Mouse (Mus musculus) heart, embryonic 13.5 days (tissue): ENCODE measurements around the gene Phf7. TPM values are rescaled to one million over a fixed set of nuclear protein-coding genes. Genes with fewer than 3 reads are reported as not detected.

ENCODE experiments used
- ATAC-seq: fragments of 200-750 bp; cut with Nextera tagmentation; 2 replicates; pipeline ENCODE4 v1.8.0; 2017; ENCODE audit warnings: moderate TSS enrichment; ENCODE audit not compliant: insufficient number of reproducible peaks, low FRiP score, low TSS enrichment; ENCODE audit errors: extremely low read depth
- H3K27ac ChIP-seq: fragments of 300-500 bp; sonication (generic); replicated peaks from 2 replicates; pipeline ENCODE4 v1.5.1; 2015; ENCODE audit warnings: moderate library complexity, mild to moderate bottlenecking, inconsistent platforms
- H3K27me3 ChIP-seq: fragments of 300-500 bp; sonication (generic); replicated peaks from 2 replicates; pipeline ENCODE4 v1.6.1; 2015; ENCODE audit warnings: mild to moderate bottlenecking, inconsistent platforms
- H3K36me3 ChIP-seq: fragments of 300-500 bp; sonication (generic); 2 replicates; pipeline ENCODE4 v1.6.1; 2015; ENCODE audit warnings: mild to moderate bottlenecking, inconsistent platforms
- H3K4me1 ChIP-seq: fragments of 300-500 bp; sonication (generic); 2 replicates; pipeline ENCODE4 v1.6.1; 2015; ENCODE audit warnings: inconsistent platforms
- H3K4me2 ChIP-seq: fragments of 300-500 bp; sonication (generic); 2 replicates; pipeline ENCODE4 v1.6.1; 2015; ENCODE audit warnings: inconsistent platforms, mild to moderate bottlenecking, moderate library complexity
- H3K4me3 ChIP-seq: fragments of 300-500 bp; sonication (generic); 2 replicates; pipeline ENCODE4 v1.5.1; 2015; ENCODE audit warnings: moderate library complexity, mild to moderate bottlenecking, inconsistent platforms
- H3K9ac ChIP-seq: fragments of 300-500 bp; sonication (generic); 2 replicates; pipeline ENCODE4 v1.6.1; 2015; ENCODE audit warnings: inconsistent platforms, mild to moderate bottlenecking, moderate library complexity
- H3K9me3 ChIP-seq: fragments of 300-500 bp; sonication (generic); 2 replicates; pipeline ENCODE4 v1.6.1; 2016; ENCODE audit warnings: inconsistent platforms
- WGBS: fragments of 180-500 bp; shearing (Covaris S2); methylation state at CpG from one replicate; pipeline ENCODE4 v1.1.7; 2015; ENCODE audit warnings: mixed read lengths; 5-methylcytosine and 5-hydroxymethylcytosine counted together
- polyA plus RNA-seq: library from polyadenylated mRNA; unstranded; fragments of >200 nt; fragmentation: Nextera tagmentation; extraction: Ambion mirVana; gene quantifications from 2 replicates; pipeline ENCODE4 v1.2.1, GENCODE M21; 2015

The Phf7 gene
- polyA plus RNA-seq = 7.8 and 8.2 TPM in 2 replicates

DNA sequence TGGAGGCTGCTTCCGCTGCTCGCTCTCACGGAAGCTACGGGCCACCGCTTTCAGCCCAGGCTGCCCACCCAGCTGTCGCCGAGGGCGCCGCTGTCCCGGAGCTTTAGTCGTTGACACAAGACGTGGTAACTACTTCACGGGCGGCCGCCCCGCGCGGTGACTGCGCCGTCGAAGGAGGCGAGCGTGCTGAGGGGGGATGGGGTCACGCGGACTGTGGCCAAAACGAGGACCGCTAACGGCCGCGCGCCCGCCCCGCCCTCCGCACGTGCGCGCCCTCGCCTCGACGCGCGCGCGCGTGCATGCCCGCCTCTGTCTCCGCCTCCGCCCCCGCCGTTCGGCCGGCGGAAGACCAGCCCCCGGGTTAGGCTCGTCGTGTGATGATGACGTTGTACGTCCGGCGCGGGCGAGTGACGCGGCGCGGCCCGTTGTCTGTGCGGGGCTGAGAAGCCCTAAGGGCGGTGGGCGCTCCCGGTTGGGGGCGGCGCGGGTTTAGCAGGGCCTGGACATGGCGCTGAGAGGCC, at the start of gene Phf7, which contains the start of gene Bap1:
TSS of gene Phf7 (minus strand) at position 234 of the 521 bp plus-strand sequence.
TSS of gene Bap1 (plus strand) at position 367 of the 521 bp plus-strand sequence.
- Histone ChIP-seq H3K9ac (peak within 1 kb of the TSS; percentile 94), H3K9me3 (no peaks in the 10 kb centered on the region), H3K4me1 (peaks cover 32% of the 10 kb centered on the region), H3K4me2 (peak within 1 kb of the TSS; percentile 87), H3K4me3 (peak within 1 kb of the TSS; percentile 71), H3K27me3 (no peaks in the 10 kb centered on the region), H3K36me3 (peaks cover 38% of the 10 kb centered on the region), H3K27ac (peak within 1 kb of the TSS; percentile 95)
- WGBS = under 1% methylated on average over 75 of the region's 75 CpGs
- peak; percentile 87 for ATAC-seq

DNA sequence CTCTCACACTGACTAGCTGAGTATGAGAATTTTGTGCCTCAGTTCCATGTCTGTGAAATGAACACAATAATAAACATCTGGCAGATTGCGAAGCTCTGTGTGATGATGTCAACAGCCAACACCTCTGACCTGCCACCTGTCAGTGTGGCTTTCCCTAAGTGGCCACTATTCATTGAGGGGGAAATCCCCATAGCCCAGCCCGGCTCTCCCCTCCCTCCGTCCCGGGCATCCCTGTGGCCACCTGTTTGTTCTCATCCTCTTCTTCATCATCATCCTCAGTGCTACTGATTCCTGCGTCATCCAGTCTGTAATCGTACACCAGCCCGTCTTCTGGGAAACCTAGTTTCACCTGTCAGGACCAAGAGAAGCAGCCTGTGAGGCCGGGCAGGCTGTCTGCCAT, 34.6 kb upstream of the Phf7 start:
- no peak for ATAC-seq
- H3K9me3 ChIP-seq = no peaks in the 10 kb centered on the region
- 76% methylated on average over 8 of the region's 8 CpGs for WGBS

DNA sequence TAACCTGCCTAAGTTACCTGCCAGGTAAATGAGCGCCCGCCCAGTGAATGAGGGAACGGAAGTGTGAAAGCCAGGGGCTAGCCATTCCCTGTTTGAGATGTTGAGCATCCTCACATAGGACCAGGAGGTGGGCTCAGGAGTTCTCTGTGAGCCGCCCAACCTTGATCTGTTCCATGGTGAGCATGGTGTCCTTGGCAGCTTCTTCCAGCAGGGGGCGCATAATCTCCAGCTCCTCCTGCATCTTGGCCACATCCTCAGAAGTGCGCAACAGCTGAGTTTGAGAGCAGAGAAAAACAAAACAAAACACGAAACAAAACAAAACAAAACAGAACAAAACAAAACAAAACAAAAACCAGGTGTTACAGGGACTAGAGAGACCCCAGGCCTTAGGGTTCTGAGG, 21.0 kb upstream of the Phf7 start:
- no peaks in the 10 kb centered on the region for H3K9me3 ChIP-seq
- H3K36me3 ChIP-seq = no peaks in the 10 kb centered on the region
- peaks cover 9% of the 10 kb centered on the region; the same call in 1 of the 2 replicates for H3K27me3 ChIP-seq
- 20% methylated on average over 7 of the region's 7 CpGs for WGBS
- no peak overlapping the region for H3K4me2 ChIP-seq
- H3K4me3 ChIP-seq = no peak overlapping the region
- H3K27ac ChIP-seq = no peak overlapping the region
- no peak for ATAC-seq
- H3K4me1 ChIP-seq = peaks cover 9% of the 10 kb centered on the region; the same call in 1 of the 2 replicates
- no peak overlapping the region for H3K9ac ChIP-seq

More for the DNA sequence above, 34.6 kb upstream of the Phf7 start:
- no peak overlapping the region for H3K27ac ChIP-seq
- no peaks in the 10 kb centered on the region for H3K36me3 ChIP-seq
- no peak overlapping the region for H3K4me3 ChIP-seq
- H3K27me3 ChIP-seq = peaks cover 28% of the 10 kb centered on the region
- no peak overlapping the region for H3K9ac ChIP-seq
- no peak overlapping the region for H3K4me2 ChIP-seq
- H3K4me1 ChIP-seq = no peaks in the 10 kb centered on the region

DNA sequence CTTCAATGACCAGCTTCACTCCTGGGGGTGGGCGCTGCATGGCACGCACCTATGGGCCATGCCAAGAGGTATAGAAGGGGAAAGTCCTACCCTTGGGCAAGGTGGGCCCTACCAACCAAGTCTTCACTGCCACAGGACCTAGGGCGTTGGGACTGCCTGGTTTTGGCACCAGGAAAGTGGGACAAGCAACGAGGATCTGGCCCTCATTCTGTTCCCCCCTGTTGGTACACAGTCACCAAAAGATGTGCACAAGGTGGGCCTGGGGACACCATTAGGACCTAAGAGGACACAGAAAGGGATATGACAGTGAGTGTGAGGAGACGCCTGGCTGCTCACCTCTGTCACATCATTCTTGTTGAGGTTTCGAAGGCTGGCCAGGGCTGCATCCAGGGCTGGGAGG, 20.0 kb upstream of the Phf7 start:
- no peaks in the 10 kb centered on the region for H3K9me3 ChIP-seq
- peaks cover 9% of the 10 kb centered on the region; the same call in 1 of the 2 replicates for H3K27me3 ChIP-seq
- H3K36me3 ChIP-seq = no peaks in the 10 kb centered on the region
- 85% methylated on average over 6 of the region's 6 CpGs for WGBS
- peaks cover 9% of the 10 kb centered on the region; the same call in 1 of the 2 replicates for H3K4me1 ChIP-seq
- no peak overlapping the region for H3K9ac ChIP-seq
- H3K4me2 ChIP-seq = no peak overlapping the region
- H3K27ac ChIP-seq = no peak overlapping the region
- ATAC-seq = no peak
- H3K4me3 ChIP-seq = no peak overlapping the region

DNA sequence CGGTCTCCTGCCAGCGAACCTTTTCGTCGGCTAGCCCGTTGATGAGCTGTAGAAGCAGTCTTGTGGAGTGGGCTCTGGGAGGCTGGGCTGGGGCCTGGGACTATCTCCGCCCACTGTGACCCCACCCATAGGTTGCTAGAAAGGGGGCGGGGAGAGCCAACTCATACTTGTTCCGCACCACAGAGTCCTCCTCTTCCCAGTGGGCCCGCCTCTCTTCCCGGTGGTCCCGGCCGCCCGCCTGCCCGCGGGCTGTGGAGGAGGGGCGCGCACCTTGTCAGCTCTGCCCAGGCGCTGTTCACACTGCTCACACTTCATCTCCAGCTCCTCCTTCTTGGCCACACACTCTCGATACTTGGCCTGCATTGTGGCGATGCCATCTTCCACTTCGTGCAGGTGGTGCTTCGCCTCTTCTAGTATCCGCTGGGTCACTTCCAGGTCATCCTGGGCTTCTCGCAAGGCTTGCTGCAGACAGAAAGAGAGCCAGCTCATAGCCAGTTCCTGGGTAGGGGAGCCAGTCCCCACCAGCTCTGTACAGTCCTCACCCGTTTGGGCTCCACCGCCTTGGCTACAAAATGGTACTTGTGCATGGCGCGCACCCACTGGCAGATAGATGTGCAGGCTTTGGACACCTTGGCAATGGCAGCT, 18.5 kb upstream of the Phf7 start:
- peak overlapping the region; percentile 70 for H3K9ac ChIP-seq
- H3K27ac ChIP-seq = no peak overlapping the region
- no peaks in the 10 kb centered on the region for H3K36me3 ChIP-seq
- peaks cover 9% of the 10 kb centered on the region; the same call in 1 of the 2 replicates for H3K27me3 ChIP-seq
- peaks cover 9% of the 10 kb centered on the region; the same call in 1 of the 2 replicates for H3K4me1 ChIP-seq
- no peak for ATAC-seq
- H3K9me3 ChIP-seq = no peaks in the 10 kb centered on the region
- H3K4me2 ChIP-seq = peak overlapping the region; percentile 70
- WGBS = 14% methylated on average over 28 of the region's 28 CpGs
- H3K4me3 ChIP-seq = peak overlapping the region; percentile 46

DNA sequence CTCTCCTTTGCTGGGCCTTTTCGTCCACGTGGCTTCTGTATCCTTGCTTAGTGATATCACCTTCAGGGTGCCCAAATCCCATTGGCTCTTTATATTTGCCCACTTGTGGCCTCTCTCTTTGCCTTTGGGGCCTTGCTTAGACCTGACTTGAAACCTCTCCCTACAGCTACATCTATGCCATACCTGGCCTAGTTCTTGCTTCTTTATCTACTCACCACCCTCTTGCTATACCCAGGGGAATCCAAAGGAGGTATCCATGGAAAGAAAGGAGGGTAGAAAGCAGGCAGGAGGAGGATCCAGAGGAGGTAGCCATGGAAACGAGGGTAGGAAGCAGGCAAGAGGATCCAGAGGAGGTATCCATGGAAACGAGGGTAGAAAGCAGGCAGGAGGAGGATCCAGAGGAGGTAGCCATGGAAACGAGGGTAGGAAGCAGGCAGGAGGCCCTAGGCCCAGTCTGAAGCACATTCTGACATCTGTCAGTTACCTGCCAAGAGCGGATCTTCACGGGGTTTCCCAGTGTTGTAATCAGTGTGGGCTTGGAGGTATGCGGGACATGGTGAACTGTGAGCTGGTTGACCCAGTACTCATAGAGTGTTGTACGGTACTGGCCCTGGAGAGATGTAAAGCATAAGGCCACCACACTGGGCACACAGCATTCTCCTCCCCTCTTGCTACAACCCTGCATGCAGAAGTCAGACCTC, 17.3 kb upstream of the Phf7 start:
- H3K4me2 ChIP-seq = peak overlapping the region; percentile 70
- no peak for ATAC-seq
- 67% methylated on average over 9 of the region's 9 CpGs for WGBS
- no peak overlapping the region for H3K4me3 ChIP-seq
- H3K9me3 ChIP-seq = no peaks in the 10 kb centered on the region
- peaks cover 9% of the 10 kb centered on the region; the same call in 1 of the 2 replicates for H3K4me1 ChIP-seq
- no peak overlapping the region for H3K9ac ChIP-seq
- H3K27me3 ChIP-seq = peaks cover 9% of the 10 kb centered on the region; the same call in 1 of the 2 replicates
- no peaks in the 10 kb centered on the region for H3K36me3 ChIP-seq
- H3K27ac ChIP-seq = no peak overlapping the region

DNA sequence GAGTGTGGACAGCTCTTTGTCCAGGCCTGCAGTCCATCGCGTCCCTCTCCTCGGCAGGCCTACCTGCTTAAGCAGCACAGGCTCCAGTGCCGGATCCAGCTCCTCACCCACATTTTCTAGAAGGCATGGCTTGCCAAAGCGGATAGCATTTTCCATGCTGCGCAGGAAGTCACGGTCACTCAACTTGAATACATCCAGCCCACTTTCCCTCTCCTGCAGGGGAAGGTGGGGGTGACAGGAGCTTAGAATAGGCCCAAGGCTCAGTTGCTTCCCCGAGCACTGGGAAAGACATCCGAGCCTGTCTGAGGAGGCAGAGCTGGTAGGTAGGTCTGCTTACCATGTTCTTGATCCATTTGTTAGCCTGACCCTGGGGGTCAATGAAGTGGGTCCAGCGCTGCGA, 16.5 kb upstream of the Phf7 start:
- WGBS = 81% methylated on average over 11 of the region's 11 CpGs
- Histone ChIP-seq H3K4me2 (no peak overlapping the region), H3K27ac (no peak overlapping the region), H3K9ac (no peak overlapping the region), H3K9me3 (no peaks in the 10 kb centered on the region), H3K27me3 (peaks cover 9% of the 10 kb centered on the region; the same call in 1 of the 2 replicates), H3K36me3 (no peaks in the 10 kb centered on the region), H3K4me1 (peaks cover 9% of the 10 kb centered on the region; the same call in 1 of the 2 replicates), H3K4me3 (no peak overlapping the region)
- no peak for ATAC-seq

DNA sequence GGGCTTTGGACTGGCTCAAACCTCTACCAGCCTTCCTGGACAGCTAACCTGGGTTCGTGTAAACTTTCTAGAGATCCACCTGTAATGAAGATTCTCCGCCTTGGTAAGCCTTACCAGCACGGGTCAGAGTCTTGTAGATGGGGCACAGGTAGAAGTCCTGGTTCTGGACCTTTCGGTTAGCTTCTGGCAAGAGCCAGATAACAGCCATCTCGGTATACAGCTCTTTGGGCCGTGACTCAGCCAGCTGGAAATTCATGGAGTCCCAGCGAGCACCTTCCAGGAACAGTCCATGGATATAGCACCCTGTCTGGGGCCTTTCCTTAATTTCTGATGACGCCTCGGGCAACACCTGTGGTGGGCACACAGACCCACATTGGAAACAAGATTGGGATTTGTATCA, 9.8 kb upstream of the Phf7 start:
- no peaks in the 10 kb centered on the region for H3K27me3 ChIP-seq
- no peak overlapping the region for H3K4me2 ChIP-seq
- H3K9ac ChIP-seq = no peak overlapping the region
- WGBS = 85% methylated on average over 9 of the region's 9 CpGs
- no peaks in the 10 kb centered on the region for H3K4me1 ChIP-seq
- no peak for ATAC-seq
- peaks cover 65% of the 10 kb centered on the region for H3K36me3 ChIP-seq
- H3K27ac ChIP-seq = no peak overlapping the region
- H3K4me3 ChIP-seq = no peak overlapping the region
- H3K9me3 ChIP-seq = no peaks in the 10 kb centered on the region

DNA sequence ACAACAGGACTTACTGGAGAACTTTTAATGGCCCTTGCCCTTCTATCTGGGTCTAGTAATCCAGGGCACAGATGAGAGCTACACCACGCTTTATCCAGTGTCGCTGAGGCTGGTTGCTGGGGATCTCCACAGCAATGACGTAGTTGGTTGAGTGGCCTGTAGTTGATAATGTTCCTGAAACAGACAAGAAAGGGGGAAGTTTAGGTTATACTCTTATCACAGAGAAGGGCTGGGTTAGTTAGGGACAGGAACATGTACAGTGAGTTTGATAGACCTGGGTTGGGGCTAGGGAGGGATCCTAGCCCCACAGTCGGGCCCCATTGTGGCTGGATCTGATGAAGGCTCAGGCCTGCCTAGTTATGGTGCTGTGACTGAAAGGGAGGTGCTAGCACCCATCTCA, 9.3 kb upstream of the Phf7 start:
- no peaks in the 10 kb centered on the region for H3K4me1 ChIP-seq
- H3K4me2 ChIP-seq = no peak overlapping the region
- no peak overlapping the region for H3K27ac ChIP-seq
- H3K36me3 ChIP-seq = peaks cover 71% of the 10 kb centered on the region
- no peak for ATAC-seq
- no peak overlapping the region for H3K4me3 ChIP-seq
- 87% methylated on average over 4 of the region's 4 CpGs for WGBS
- H3K9ac ChIP-seq = no peak overlapping the region
- H3K9me3 ChIP-seq = no peaks in the 10 kb centered on the region
- no peaks in the 10 kb centered on the region for H3K27me3 ChIP-seq

DNA sequence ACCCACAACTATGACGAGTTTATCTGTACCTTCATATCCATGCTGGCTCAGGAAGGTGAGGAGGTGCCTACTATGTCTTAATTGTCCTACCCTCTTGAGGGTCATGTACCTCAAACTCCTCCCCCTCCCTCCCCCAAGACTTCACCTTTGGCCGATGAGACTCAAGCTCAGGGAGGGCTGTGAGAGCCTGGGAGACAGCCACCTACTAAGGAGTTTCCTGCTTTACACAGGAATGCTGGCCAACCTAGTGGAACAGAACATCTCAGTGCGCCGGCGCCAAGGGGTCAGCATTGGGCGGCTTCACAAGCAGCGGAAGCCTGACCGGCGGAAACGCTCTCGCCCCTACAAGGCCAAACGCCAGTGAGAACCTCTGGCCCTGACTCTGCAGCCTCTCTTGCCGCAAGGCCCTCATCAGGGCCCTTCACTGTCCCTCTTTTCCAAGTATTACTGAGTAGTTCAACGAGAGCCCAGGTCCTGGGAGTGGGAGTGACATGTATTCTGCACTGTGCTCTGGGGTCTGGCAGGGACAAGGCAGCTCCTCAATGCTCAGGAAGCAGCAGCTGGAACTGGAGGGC, 7.4 kb upstream of the Phf7 start:
- ATAC-seq = no peak
- H3K9ac ChIP-seq = no peak overlapping the region
- H3K4me2 ChIP-seq = no peak overlapping the region
- peaks cover 89% of the 10 kb centered on the region for H3K36me3 ChIP-seq
- no peak overlapping the region for H3K4me3 ChIP-seq
- H3K9me3 ChIP-seq = no peaks in the 10 kb centered on the region
- 91% methylated on average over 14 of the region's 14 CpGs for WGBS
- no peaks in the 10 kb centered on the region for H3K4me1 ChIP-seq
- no peak overlapping the region for H3K27ac ChIP-seq
- no peaks in the 10 kb centered on the region for H3K27me3 ChIP-seq

DNA sequence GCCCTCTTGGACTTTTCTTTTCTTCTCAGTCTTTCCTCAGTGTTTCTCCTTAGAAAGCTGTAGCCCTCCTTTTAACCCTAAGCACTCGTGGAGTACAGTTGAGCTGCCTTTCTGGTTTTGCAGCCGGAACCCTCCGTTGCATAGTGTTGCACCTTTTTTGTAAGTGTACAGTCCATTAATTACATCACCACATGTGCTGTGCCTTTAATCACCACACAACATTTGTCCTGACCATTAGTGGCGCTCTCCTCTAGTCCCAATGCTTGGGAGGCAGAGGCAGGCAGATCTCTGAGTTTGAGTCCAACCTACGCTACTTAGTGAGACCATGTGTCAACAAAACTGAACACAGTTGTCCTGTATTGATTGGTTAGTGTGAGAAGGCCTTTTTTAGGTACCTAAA, 974 bp upstream of the Phf7 start:
- H3K4me3 ChIP-seq = peak overlapping the region; percentile 71
- H3K27ac ChIP-seq = no peak overlapping the region; the same call in 1 of the 2 replicates
- H3K36me3 ChIP-seq = peaks cover 47% of the 10 kb centered on the region
- H3K9ac ChIP-seq = peak overlapping the region; percentile 94
- no peaks in the 10 kb centered on the region for H3K27me3 ChIP-seq
- WGBS = 86% methylated on average over 5 of the region's 5 CpGs
- no peaks in the 10 kb centered on the region for H3K9me3 ChIP-seq
- H3K4me1 ChIP-seq = peaks cover 24% of the 10 kb centered on the region
- peak overlapping the region; percentile 87 for H3K4me2 ChIP-seq
- ATAC-seq = no peak
